In the genomic region with DNA sequence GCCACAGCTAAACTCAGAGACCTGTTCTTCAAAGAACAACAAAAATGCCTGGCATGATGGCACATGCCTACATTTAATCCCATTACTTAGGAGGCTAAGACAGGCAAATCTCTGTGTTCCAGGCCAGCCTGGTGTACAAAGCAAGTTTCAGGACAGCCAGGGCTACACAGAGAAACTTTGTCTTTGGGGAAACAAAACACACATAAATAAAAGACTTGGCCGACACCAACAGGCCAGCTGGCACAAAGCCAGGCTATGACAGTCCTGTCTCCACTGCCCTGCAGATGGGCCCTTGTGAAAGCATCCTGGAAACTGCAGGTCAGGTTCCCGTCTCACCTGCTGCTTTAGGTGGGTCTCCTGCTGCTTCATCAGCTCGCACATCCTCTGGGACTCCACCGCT, we compare ENCODE assay signal across 12 mouse cellular contexts. TPM values are rescaled to one million over a fixed set of nuclear protein-coding genes. Genes with fewer than 3 reads are reported as not detected.
A peak's percentile ranks its signal among the peaks of the same experiment; 100 is the strongest.
DNase-seq lines count a peak whose midpoint lies in the region; ATAC-seq and TF ChIP-seq lines count a peak whose summit lies in the region.
"Had no signal": no experiment of that assay in that cellular context is flagged by ENCODE, and none has a peak within 500 bp of the region (broad histone marks: within the 10 kb centered on the region; RNA-seq: fewer than 3 reads in every experiment).

No protein-coding gene starts in this region.

- H3K9ac ChIP-seq in hindbrain, embryonic 16.5 days (ENCODE audit: low read depth, low read length) = no peak overlapping the region
- no peak overlapping the region for H3K9ac ChIP-seq in hindbrain, embryonic 11.5 days (ENCODE audit: low read depth, low read length)
- H3K9ac ChIP-seq in lung, embryonic 14.5 days = no peak overlapping the region
- no peak overlapping the region for H3K9ac ChIP-seq in lung, postnatal 0 days (replicated peaks; ENCODE audit: low read depth)
- H3K9ac ChIP-seq: embryonic facial prominence, embryonic 12.5 days had no signal

- H3K4me1 ChIP-seq in hindbrain, embryonic 16.5 days (ENCODE audit: control insufficient read depth, insufficient read depth, low read depth, low read length) = peaks cover 5% of the 10 kb centered on the region; the same call in 1 of the 2 replicates
- no peaks in the 10 kb centered on the region for H3K4me1 ChIP-seq in hindbrain, embryonic 11.5 days (replicated peaks; ENCODE audit: control insufficient read depth, insufficient read depth, low read length)
- no peaks in the 10 kb centered on the region for H3K4me1 ChIP-seq in lung, embryonic 14.5 days (ENCODE audit: insufficient read depth)
- H3K4me1 ChIP-seq in lung, postnatal 0 days (ENCODE audit: insufficient read depth, low read depth, low read length) = 0 out of 2 replicates have a peak, but pooled peaks cover 3% of the 10 kb centered on the region
- H3K4me1 ChIP-seq: embryonic facial prominence, embryonic 12.5 days had no signal

- no peaks in the 10 kb centered on the region for H3K27me3 ChIP-seq in hindbrain, embryonic 16.5 days (replicated peaks; ENCODE audit: control insufficient read depth, insufficient read depth, low read length)
- no peaks in the 10 kb centered on the region for H3K27me3 ChIP-seq in hindbrain, embryonic 11.5 days (ENCODE audit: control insufficient read depth, insufficient read depth, low read length)
- H3K27me3 ChIP-seq in lung, embryonic 14.5 days (ENCODE audit: insufficient read depth, low read length) = no peaks in the 10 kb centered on the region
- no peaks in the 10 kb centered on the region for H3K27me3 ChIP-seq in lung, postnatal 0 days (replicated peaks; ENCODE audit: insufficient read depth, low read length)
- H3K27me3 ChIP-seq: embryonic facial prominence, embryonic 12.5 days had no signal

- no peak for TF ChIP-seq EP300 in lung, postnatal 0 days (IDR thresholded peaks at IDR 0.05)

- H3K4me2 ChIP-seq in hindbrain, embryonic 16.5 days (ENCODE audit: low read length) = no peak overlapping the region
- no peak overlapping the region for H3K4me2 ChIP-seq in hindbrain, embryonic 11.5 days (replicated peaks; ENCODE audit: low read depth, low read length)
- H3K4me2 ChIP-seq in lung, embryonic 14.5 days = no peak overlapping the region
- H3K4me2 ChIP-seq in lung, postnatal 0 days (replicated peaks; ENCODE audit: low read depth, low read length) = no peak overlapping the region
- H3K4me2 ChIP-seq: embryonic facial prominence, embryonic 12.5 days had no signal

- H3K9me3 ChIP-seq in hindbrain, embryonic 16.5 days (ENCODE audit: control insufficient read depth, low read length) = no peaks in the 10 kb centered on the region
- no peaks in the 10 kb centered on the region for H3K9me3 ChIP-seq in hindbrain, embryonic 11.5 days (ENCODE audit: control insufficient read depth, low read length)
- no peaks in the 10 kb centered on the region for H3K9me3 ChIP-seq in lung, embryonic 14.5 days (ENCODE audit: low read depth, low read length)
- H3K9me3 ChIP-seq in lung, postnatal 0 days (ENCODE audit: low read length) = no peaks in the 10 kb centered on the region
- H3K9me3 ChIP-seq: embryonic facial prominence, embryonic 12.5 days had no signal

- H3K36me3 ChIP-seq in hindbrain, embryonic 16.5 days (ENCODE audit: control insufficient read depth, insufficient read depth, low read length) = peaks cover 72% of the 10 kb centered on the region
- H3K36me3 ChIP-seq in hindbrain, embryonic 11.5 days (ENCODE audit: control insufficient read depth, insufficient read depth, low read length) = peaks cover 38% of the 10 kb centered on the region
- peaks cover 100% of the 10 kb centered on the region for H3K36me3 ChIP-seq in lung, embryonic 14.5 days (ENCODE audit: insufficient read depth)
- H3K36me3 ChIP-seq in lung, postnatal 0 days (ENCODE audit: insufficient read depth, low read length) = peaks cover 31% of the 10 kb centered on the region

- WGBS in hindbrain, embryonic 16.5 days = 62% methylated on average over 4 of the region's 4 CpGs
- 92% methylated on average over 4 of the region's 4 CpGs for WGBS in hindbrain, embryonic 11.5 days
- WGBS in lung, embryonic 14.5 days = 67% methylated on average over 4 of the region's 4 CpGs
- 76% methylated on average over 4 of the region's 4 CpGs for WGBS in lung, postnatal 0 days

- H3K27ac ChIP-seq in hindbrain, embryonic 16.5 days (ENCODE audit: low read depth, low read length) = 0 out of 2 replicates have a peak overlapping the region, but pooled peaks have one; percentile 17
- H3K27ac ChIP-seq in hindbrain, embryonic 11.5 days (ENCODE audit: low read depth, low read length) = no peak overlapping the region
- no peak overlapping the region for H3K27ac ChIP-seq in lung, embryonic 14.5 days (ENCODE audit: low read depth)
- no peak overlapping the region for H3K27ac ChIP-seq in lung, postnatal 0 days (ENCODE audit: low read length)
- H3K27ac ChIP-seq: embryonic facial prominence, embryonic 12.5 days had no signal

- no peak overlapping the region for H3K4me3 ChIP-seq in hindbrain, embryonic 16.5 days (ENCODE audit: low read length)
- H3K4me3 ChIP-seq in hindbrain, embryonic 11.5 days (ENCODE audit: low read depth, low read length) = no peak overlapping the region
- no peak overlapping the region for H3K4me3 ChIP-seq in lung, embryonic 14.5 days (ENCODE audit: low read depth, low read length)
- no peak overlapping the region for H3K4me3 ChIP-seq in lung, postnatal 0 days (ENCODE audit: low read depth, low read length)
- H3K4me3 ChIP-seq: embryonic facial prominence, embryonic 12.5 days; myocyte had no signal

- ATAC-seq in hindbrain, embryonic 16.5 days = no peak
- ATAC-seq in hindbrain, embryonic 11.5 days (ENCODE audit: low FRiP score) = no peak
- ATAC-seq in lung, embryonic 14.5 days (ENCODE audit: insufficient read depth) = no peak
- no peak for ATAC-seq in lung, postnatal 0 days
- no peak for ATAC-seq in erythroblast, adult 5-6 weeks (replicated peaks; ENCODE audit: low FRiP score, poor library complexity, severe bottlenecking)
- ATAC-seq: forebrain, embryonic 16.5 days; inflammation-experienced regulatory T-cells, adult 6 months had no signal

- no peak for DNase-seq in hindbrain, embryonic 11.5 days (ENCODE audit: low spot score)
- DNase-seq in lung, embryonic 14.5 days = peak; percentile 58
- no peak for DNase-seq in lung, postnatal 0 days (ENCODE audit: low spot score)
- DNase-seq in brain, adult 2 months (ENCODE audit: low read depth, low spot score) = peak; percentile 74
- DNase-seq in lung, postnatal 36 days = peak; percentile 72
- DNase-seq: gastrocnemius, postnatal 36 days had no signal

- TF ChIP-seq CTCF in lung, embryonic 14.5 days (IDR thresholded peaks at IDR 0.05; ENCODE audit: low read depth) = no peak
- no peak for TF ChIP-seq CTCF in lung, postnatal 0 days (IDR thresholded peaks at IDR 0.05)

RNA-seq across cellular contexts. Expression of gene Ccdc28b, which starts 7.2 kb away (rescaled TPM):
- polyA plus RNA-seq in hindbrain, embryonic 16.5 days (2015; fragmentation: Nextera tagmentation; extraction: Ambion mirVana) = 160 and 169 TPM in 2 replicates
- polyA plus RNA-seq in hindbrain, embryonic 11.5 days (2014; fragmentation: Nextera tagmentation; extraction: Ambion mirVana) = 77.7 and 79.6 TPM in 2 replicates
- polyA plus RNA-seq in lung, embryonic 14.5 days (2014; fragmentation: Nextera tagmentation; extraction: Ambion mirVana) = 43.9 and 46.3 TPM in 2 replicates
- polyA plus RNA-seq in lung, postnatal 0 days (2015; fragmentation: Nextera tagmentation; extraction: Ambion mirVana) = 76.3 and 82.4 TPM in 2 replicates
- 2.1 and 22.4 TPM in 2 replicates for total RNA-seq in erythroblast, adult 5-6 weeks (2015; ENCODE audit: low replicate concordance)
- 5.2 and 11.7 TPM in 2 replicates for total RNA-seq in erythroblast, adult 5-6 weeks (2017; ENCODE audit: low replicate concordance)

RNA-seq across cellular contexts. Expression of gene Txlna, which starts 9.9 kb away (rescaled TPM):
- polyA plus RNA-seq in hindbrain, embryonic 16.5 days (2015; fragmentation: Nextera tagmentation; extraction: Ambion mirVana) = 39.7 and 46.0 TPM in 2 replicates
- 96.3 and 101 TPM in 2 replicates for polyA plus RNA-seq in hindbrain, embryonic 11.5 days (2014; fragmentation: Nextera tagmentation; extraction: Ambion mirVana)
- 100 and 109 TPM in 2 replicates for polyA plus RNA-seq in lung, embryonic 14.5 days (2014; fragmentation: Nextera tagmentation; extraction: Ambion mirVana)
- 37.6 and 38.9 TPM in 2 replicates for polyA plus RNA-seq in lung, postnatal 0 days (2015; fragmentation: Nextera tagmentation; extraction: Ambion mirVana)
- total RNA-seq in erythroblast, adult 5-6 weeks (2015; ENCODE audit: low replicate concordance) = 6.7 and 10.0 TPM in 2 replicates
- 11.3 and 20.8 TPM in 2 replicates for total RNA-seq in erythroblast, adult 5-6 weeks (2017; ENCODE audit: low replicate concordance)

RNA-seq across cellular contexts. Expression of gene Iqcc, which starts 12.0 kb away (rescaled TPM):
- polyA plus RNA-seq in hindbrain, embryonic 16.5 days (2015; fragmentation: Nextera tagmentation; extraction: Ambion mirVana) = 27.6 and 33.4 TPM in 2 replicates
- 25.3 and 25.7 TPM in 2 replicates for polyA plus RNA-seq in hindbrain, embryonic 11.5 days (2014; fragmentation: Nextera tagmentation; extraction: Ambion mirVana)
- polyA plus RNA-seq in lung, embryonic 14.5 days (2014; fragmentation: Nextera tagmentation; extraction: Ambion mirVana) = 23.6 and 25.8 TPM in 2 replicates
- 26.6 and 27.8 TPM in 2 replicates for polyA plus RNA-seq in lung, postnatal 0 days (2015; fragmentation: Nextera tagmentation; extraction: Ambion mirVana)
- total RNA-seq in erythroblast, adult 5-6 weeks (2015; ENCODE audit: low replicate concordance) = 1.7 and 2.7 TPM in 2 replicates
- 0.98 and 2.6 TPM in 2 replicates for total RNA-seq in erythroblast, adult 5-6 weeks (2017; ENCODE audit: low replicate concordance)

RNA-seq across cellular contexts. Expression of gene Dcdc2b, which starts 16.9 kb away (rescaled TPM):
- polyA plus RNA-seq in hindbrain, embryonic 16.5 days (2015; fragmentation: Nextera tagmentation; extraction: Ambion mirVana) = 2.1 and 3.9 TPM in 2 replicates
- 1.6 and 2.7 TPM in 2 replicates for polyA plus RNA-seq in hindbrain, embryonic 11.5 days (2014; fragmentation: Nextera tagmentation; extraction: Ambion mirVana)
- polyA plus RNA-seq in lung, embryonic 14.5 days (2014; fragmentation: Nextera tagmentation; extraction: Ambion mirVana) = 2.1 and 2.5 TPM in 2 replicates
- polyA plus RNA-seq in lung, postnatal 0 days (2015; fragmentation: Nextera tagmentation; extraction: Ambion mirVana) = 16.1 and 20.1 TPM in 2 replicates
- not detected in 2 replicates for total RNA-seq in erythroblast, adult 5-6 weeks (2015; ENCODE audit: low replicate concordance)
- total RNA-seq in erythroblast, adult 5-6 weeks (2017; ENCODE audit: low replicate concordance) = not detected in 2 replicates

RNA-seq across cellular contexts. Expression of gene Tmem234, which starts 30.5 kb away (rescaled TPM):
- polyA plus RNA-seq in hindbrain, embryonic 16.5 days (2015; fragmentation: Nextera tagmentation; extraction: Ambion mirVana) = 185 and 190 TPM in 2 replicates
- 177 and 195 TPM in 2 replicates for polyA plus RNA-seq in hindbrain, embryonic 11.5 days (2014; fragmentation: Nextera tagmentation; extraction: Ambion mirVana)
- polyA plus RNA-seq in lung, embryonic 14.5 days (2014; fragmentation: Nextera tagmentation; extraction: Ambion mirVana) = 187 and 200 TPM in 2 replicates
- polyA plus RNA-seq in lung, postnatal 0 days (2015; fragmentation: Nextera tagmentation; extraction: Ambion mirVana) = 186 and 192 TPM in 2 replicates
- 37.9 and 60.8 TPM in 2 replicates for total RNA-seq in erythroblast, adult 5-6 weeks (2015; ENCODE audit: low replicate concordance)
- total RNA-seq in erythroblast, adult 5-6 weeks (2017; ENCODE audit: low replicate concordance) = 82.2 and 119 TPM in 2 replicates

Comparison
In these comparisons a context has a peak if more than half of its experiments do, and no peak if none do; other contexts are left out.
1. DNase-seq: peak in lung, embryonic 14.5 days (single experiment), brain, adult 2 months (single experiment) and lung, postnatal 36 days (single experiment); none in hindbrain, embryonic 11.5 days (single experiment) and lung, postnatal 0 days (single experiment).